Mouse (Mus musculus): ENCODE data around the gene Mxi1.

Mxi1 gene

DNA sequence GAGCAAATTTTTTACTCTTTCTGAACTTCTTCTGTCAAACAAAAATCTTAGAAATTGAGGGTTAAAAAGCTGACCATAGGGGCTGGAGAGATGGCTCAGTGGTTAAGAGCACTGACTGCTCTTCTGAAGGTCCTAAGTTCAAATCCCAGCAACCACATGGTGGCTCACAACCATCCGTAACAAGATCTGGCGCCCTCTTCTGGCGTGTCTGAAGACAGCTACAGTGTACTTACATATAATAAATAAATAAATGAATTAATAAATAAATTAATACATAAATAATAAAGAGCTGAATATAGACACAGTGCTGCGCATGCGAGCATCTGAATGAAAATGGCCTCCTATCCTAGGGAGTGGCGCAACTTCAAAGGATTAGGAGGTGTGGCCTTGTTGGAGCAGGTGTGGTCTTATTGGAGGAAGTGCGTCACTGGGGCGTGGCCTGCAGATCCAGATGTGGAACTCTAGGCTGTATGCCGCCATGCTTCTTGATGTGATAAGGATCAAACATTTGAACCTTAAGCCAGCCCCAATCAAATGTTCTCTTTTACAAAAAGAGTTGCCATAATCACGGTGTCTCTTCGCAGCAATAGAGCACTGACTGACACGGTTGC lies 12.2 kb downstream of the Mxi1 start:
- no peak for DNase-seq (ENCODE audit: low read depth, low spot score)

DNA sequence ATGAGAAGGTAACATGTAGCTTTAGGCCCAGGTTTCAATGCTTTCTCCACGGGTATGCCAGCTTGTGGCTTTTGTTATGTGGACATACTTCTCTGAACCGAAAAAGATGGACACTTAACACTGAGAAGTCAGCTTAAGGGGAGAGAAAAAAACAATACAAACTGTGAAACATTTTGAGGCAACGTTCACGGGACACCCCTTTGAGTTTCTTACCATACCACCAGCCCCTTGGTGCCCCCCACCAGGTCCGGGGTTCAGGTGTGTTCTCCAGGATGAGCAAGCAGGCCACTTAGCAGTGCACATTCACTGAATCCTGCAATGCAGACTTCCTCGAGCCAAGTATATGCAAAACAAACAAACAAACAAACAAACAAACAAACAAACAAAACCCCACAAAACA lies 14.5 kb downstream of the Mxi1 start:
- no peak for DNase-seq (ENCODE audit: low read depth, low spot score)

DNA sequence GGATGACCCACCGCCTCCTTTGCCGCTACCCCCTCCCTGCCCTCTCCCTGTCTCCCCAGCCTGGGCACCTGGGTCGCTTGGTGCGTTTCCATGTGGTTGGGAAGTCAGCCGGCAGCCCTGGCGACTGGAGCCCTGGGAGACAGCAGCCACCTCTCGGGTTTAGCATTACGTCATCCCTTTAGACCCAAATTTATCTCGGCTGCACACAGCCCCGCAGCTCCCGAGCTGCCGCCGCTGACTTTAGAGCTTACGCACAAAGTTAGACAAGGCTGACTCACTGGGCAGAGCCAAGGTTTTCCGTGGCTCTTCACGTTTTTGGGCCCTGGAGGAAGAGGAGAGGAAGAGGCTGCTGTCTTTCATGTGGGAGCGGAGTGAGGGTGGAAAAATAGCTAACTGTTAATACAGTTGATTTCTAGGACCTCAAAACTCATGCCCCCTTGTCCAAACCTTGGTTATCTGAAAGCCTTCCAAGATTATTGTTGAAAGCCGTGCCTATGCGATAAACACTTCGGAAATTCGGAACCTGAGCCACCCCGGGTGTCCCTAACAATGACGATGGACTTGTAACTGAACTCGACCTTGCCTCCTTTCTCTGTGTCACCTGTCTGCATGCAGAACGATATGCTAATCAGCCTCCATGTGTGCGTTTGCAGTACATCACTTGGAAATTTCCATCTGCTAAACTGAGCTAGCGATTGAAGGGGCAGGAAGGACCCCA lies 15.4 kb downstream of the Mxi1 start:
- no peak for DNase-seq (ENCODE audit: low read depth, low spot score)

DNA sequence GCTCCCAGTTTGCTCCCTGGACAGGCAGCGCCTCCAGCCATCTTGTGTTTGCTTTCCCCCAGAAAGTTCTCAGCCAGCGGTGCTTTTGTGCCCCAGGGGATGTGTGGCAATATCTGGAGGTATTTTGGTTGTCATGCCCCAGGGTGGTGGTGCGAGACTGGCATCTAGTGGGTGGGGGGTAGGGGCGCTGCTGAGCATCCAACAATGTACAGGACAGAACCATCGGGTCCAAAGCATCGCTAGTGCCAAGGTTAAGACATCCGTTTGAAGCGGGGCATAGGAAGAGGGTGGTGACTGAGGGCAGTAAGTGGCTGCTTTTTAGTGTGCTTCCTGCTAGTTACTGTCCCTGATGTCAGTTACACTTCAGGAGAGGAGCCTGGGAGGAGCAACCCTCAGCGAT lies 17.8 kb downstream of the Mxi1 start:
- DNase-seq (ENCODE audit: low read depth, low spot score), result no peak

DNA sequence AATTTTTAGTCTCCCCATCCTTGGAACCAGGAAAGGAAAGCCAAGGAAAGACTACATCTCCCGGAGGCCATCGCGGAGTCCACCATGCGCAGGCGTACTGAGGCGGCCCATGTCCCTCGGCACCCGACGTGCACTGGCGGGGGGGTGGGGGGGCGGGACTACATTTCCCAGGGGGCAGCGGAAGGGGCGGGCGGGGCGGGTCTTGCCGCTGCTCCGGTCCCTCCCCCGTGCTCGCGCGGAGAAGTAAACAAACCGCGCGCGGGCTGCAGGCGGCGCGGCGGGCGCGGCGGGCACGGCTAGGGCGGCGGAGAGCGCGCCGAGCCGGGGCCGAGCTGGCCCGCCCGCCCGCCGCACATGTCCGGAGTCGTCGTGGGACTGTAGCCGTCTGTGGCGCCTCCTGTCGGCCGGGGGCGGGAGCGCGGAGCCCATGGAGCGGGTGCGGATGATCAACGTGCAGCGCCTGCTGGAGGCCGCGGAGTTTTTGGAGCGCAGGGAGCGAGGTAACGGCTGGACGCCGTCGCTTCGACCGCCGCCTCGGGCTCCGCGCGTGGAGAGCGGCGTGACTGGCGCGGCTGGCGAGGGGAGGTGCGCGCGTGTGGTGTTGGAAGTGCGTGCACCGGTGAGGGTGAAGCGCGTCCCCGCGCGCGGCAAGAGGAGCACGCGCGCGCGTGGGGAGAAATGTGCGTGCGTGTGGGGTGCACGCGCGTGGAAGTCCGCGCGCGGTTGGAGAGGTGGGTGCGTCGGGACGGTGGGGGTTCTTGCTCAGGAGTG lies 19.1 kb downstream of the Mxi1 start:
- DNase-seq (ENCODE audit: low read depth, low spot score), result peak; percentile 93

DNA sequence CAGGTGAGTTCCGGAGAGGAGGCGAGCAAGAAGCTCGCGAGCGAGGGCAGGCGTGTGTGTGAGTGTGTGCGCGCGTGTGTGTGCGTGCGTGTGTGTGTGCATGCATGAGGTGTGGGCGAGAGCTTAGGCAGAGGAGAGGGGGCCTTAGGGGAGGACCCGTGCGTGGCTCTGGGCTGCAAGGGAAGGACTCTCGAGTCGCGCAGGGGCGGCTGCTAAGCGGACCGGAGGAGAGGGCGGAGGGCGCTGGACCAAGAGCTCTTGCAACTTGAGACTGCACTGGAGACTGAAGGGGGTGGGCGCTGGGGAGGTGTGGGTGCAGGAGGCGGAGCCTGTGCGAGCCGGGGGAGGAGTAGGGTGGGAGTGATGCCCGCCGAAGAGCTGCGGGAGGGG lies 19.7 kb downstream of the Mxi1 start:
- DNase-seq (ENCODE audit: low read depth, low spot score), result peak; percentile 73

DNA sequence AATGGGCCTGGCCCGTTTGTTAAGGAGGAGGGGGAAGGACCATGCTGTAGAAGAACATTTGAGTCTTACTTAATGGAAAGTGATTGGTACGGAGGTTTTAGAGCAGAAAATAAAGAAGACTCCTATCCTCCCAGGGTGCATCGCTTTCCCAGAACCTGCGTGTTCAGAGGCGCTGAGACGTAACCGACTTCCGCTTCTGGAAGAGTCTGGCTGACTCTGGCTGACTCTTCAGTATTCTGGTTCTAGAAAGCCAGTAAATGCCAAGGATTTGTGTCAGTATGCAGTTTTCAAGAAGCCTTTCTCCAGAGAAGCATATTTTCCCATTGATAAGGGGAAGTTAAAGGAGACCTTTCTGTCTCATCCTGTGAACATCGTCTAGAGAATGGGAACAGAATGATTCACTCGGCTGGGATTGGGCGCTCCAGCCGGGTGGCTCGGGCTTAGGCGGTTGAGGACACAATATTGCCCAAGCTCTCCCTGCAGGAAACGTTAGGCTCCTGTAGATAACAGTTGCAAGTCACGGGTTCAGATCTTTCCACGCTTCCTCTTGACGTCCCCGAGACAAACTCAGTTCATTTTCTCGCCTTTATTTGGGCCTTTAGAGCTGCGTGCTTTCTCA lies 21.7 kb downstream of the Mxi1 start:
- no peak for DNase-seq (ENCODE audit: low read depth, low spot score)

DNA sequence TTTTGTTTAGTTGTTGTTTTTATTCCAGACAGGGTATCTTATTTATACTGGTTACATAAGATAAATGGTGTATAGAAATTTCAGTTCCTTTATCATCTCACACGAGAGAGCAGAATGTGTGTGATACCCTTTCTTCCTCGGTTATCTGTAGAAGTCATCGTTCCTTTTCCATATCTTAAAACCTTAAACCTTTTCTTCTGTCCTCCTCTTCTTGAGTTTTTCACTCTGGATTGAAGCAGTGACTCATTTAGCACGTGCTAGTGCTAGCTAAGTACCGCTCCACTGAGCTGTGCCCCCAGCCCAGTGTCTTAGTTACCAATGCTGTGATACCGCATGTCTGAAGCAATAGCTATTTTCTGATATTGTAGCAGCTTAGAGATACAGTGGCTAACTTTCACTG lies 23.4 kb downstream of the Mxi1 start:
- DNase-seq (ENCODE audit: low read depth, low spot score), result no peak

DNA sequence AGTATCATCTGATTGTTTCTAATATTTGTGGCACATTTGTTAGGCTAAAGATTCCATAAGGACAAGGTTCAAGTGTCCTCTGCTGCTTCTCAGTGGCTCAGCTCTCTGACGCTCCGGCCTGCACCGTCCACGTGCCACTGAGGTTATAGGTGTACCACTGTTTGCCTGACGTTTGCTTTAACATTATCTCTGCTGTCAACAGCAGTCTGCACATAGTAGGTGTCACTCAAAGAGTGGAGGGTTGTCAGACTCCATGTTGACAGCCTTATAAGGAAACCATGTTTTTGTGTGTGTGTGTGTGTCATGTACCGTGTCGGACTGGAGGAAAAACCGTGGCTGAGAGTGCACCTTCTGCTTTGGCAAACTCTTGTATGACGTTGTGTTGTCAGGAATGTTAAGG lies 24.9 kb downstream of the Mxi1 start:
- DNase-seq (ENCODE audit: low read depth, low spot score), result no peak

DNA sequence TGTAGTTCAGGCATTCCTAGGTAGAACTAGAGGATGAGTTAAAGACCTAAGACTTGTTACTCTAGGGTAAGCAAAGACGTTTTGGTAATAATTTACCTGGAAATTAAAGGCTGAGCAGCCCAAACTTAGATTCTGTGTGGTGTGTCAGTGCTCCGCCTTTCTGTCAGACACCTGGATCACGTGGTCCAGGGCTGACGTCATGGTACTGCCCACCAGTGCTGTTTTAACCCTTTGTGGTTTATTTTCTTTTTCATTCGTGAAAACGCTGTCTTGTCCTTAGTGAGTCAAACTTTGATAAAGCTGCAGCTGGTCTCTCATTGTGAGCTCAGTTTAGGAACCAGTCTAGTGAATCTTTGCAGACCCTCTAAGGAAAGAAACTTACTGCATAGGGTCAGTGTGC lies 30.1 kb downstream of the Mxi1 start:
- DNase-seq (ENCODE audit: low read depth, low spot score), result no peak

DNA sequence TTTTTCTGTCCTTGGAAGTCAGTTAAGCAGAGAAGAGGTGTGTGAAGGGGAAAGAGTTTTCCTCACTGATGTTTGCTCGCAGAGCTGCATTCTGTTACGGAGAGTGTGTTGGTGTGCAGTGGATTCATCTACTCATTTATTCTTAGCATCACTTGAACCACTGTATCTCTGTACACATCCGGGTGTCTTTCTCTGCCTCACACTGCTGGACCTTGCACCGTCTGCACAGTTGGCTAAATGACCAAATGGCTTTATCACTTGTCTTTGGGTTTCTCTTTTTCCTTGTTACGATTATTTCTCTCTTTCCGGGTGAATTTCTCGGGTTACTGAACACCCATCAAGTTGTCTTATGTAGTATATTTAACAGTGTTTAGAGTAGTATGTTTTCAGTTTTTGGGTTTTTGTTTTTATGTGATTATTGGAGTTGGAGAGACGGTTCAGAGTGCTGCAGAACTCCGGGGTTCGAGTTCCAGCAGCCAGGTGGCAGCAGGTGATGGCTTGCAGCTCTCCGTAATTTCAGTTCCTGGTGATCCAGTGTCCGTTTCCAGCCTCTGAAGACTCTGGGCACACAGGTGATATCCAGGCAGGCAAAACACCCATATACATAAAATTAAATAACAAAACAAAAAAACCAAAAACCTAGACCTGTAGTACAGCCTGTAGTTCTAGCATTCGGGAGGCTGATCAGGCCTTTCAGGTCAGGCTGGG lies 33.0 kb downstream of the Mxi1 start:
- no peak for DNase-seq (ENCODE audit: low read depth, low spot score)

DNA sequence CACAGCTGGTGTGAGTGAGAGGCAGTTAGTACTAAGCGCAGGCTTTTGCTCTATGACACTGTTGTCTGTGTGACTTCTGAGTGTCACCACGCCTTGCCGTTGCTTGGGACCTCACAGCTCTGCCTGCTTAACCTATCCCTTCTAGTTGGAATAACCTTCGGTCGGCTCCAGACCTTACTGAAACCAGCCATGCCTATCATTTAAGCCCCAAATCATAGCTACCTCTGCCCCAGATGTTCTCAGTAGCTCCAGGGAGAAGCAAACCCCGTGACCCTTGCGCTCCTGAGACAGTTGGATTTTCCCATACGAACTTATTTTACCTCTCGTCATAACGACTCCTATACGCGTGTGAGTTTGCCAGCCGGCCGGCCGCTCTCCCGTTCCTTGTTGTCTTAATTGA lies 33.7 kb downstream of the Mxi1 start:
- no peak for DNase-seq (ENCODE audit: low read depth, low spot score)

DNA sequence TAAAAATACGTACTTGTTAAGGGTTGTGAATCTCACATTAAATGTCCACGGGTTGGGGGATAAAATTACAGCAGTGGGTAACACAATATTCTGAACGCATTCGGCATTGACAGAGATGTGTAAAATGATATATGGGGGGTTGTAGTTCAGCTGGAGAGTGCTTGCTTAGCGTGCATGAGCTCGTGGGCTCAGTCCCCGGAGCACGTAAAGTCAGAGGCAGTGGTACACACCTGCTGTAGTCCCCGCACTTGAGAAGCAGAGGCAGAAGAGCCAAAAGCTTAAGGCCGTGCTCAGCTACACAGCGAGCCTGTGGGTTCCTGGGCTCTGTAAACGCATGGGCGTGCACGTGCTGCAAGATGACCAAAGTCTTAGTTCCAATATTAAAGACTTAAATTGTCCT lies 35.4 kb downstream of the Mxi1 start:
- DNase-seq (ENCODE audit: low read depth, low spot score), result no peak

DNA sequence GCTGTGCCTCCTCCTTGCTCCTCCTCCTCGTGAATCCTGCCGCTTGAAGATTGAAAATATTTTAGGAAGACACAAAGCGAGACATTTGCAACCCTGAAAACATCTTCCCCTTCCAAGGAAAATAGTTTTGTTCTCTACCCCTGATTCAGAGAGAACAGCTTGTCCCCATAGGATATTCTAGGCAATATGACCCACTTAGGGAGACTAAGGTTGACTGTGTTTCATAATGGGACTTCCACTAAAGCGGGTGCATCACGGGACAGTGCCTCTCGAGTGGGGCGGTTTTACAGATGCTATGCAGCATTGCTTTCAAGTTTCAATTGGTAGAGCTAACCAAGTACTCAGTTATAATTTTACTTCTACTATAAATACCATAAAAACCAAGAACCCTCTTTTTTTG lies 43.5 kb downstream of the Mxi1 start:
- no peak for DNase-seq (ENCODE audit: low read depth, low spot score)

DNA sequence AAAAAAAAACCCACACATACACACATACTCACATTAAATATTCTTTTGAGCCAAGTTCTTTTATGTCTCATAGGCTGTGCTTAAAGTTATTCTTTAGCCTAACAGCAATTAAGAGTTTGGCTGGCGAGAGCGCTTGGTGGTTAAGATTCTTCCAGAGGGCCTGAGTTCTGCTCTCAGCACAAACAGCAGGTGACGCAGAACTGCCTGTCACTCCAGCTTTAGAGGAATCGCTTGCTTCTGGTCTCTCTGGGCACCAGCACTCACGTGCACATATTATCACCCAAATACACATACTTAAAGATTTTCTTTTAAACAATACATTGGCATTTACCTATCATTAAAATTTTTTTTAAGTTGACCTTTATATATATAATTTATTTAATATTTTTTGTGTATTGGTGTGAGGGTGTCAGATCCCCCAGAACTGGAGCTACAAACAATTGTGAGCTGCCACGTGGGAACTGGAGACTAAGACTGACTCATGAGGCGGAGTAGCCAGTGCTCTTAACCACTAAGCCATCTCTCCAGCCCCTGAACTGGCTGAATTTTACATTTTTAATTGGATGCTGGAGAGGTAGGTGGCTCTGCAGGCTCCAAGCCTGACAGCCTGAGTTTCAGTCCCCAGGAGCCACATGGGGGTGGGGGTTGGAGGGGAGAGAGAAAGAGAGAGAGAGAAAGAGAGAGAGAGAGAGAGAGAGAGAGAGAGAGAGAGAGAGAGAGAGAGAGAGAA lies 44.1 kb downstream of the Mxi1 start:
- DNase-seq (ENCODE audit: low read depth, low spot score), result no peak

DNA sequence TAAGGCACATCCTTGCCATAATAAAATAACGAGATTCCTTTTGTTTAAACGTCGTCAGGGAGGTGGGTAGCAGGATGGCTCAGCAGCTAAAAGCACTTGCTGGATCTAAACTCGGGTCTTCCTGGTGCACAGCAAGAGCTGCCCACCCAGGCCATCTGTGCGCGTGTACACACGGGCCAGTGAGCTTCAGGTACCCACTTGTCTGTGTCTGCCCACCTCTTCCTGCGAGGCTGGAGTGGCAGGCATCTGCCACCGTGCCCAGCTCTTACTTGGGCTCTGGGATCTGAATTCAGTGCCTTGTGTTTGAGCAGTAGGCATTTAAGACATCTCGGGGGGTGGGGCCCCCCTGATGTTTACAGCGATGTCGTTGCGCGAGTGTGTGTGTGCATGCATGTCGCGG lies 44.7 kb downstream of the Mxi1 start:
- DNase-seq (ENCODE audit: low read depth, low spot score), result no peak

DNA sequence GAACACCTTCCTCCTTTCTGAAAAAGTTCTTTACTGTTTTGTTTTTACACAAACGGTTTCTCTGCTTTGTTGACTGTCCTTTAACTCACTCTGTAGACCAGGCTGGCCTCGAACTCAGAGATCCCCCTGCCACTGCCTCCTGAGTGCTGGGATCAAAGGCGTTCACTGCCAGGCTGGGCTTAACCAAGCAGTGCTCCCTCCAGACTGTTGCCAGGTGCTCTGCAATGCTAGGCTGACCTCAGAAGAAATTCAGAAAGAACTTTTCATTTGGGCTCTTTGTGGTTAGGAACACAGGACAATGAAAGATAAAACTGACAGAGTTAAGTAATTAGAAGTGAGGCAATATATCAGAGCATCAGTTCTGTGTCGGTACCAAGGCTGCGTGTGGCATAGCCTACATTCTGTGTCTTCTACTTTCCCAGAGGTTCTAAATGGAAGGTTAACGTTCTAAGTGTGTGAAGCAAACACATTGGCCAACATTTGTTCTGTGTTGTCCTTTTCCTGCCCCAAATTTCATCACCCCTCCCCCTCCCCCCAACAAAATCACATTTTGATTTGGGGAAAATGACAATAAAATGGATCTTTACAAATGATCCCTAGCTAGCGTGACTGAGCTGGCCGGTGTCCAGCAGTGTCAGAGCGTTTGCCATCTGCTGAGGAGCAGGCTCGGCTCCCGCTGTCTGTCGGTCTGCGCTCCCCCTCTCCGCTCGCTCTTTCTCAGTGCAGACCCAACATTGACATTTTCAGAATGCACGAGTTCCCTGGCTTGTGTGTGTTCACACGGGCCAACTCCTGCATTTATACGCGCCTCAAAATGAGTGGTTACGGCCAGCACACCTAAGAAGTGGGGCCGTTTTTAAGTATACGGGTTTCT lies 49.1 kb downstream of the Mxi1 start:
- no peak for DNase-seq (ENCODE audit: low read depth, low spot score)

DNA sequence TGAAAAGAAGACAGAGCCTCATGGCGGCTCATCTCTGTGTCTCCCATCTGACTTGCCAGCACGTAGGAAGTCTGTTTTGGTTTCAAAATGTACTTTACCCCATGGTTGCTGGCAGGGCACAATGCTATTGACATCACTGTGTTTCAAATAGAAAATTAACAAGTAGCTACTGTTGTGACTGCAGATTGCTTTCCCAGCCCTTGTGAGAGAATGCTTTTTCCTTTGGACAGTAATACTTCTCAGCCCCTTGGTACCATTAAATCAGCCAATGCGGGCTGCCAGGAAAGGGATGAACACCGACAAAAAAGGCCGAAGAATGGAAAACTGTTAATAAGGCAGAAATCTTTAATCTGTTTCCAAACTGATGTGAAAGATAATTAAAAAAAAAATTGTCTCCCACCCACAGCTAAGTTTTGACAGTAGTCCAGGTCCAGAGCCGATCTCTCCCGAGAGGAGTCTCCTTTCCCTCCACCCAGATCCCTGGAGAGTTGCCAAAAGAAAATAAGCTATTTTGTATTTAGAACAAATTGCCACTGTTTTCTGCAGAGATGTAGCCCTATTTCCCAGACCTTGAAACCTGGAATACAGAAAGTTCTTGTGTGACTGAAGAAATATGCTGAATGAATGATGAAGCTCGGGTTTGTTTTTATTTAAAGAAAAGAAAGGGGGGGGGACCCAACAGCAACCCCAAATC lies 50.1 kb downstream of the Mxi1 start:
- no peak for DNase-seq (ENCODE audit: low read depth, low spot score)

DNA sequence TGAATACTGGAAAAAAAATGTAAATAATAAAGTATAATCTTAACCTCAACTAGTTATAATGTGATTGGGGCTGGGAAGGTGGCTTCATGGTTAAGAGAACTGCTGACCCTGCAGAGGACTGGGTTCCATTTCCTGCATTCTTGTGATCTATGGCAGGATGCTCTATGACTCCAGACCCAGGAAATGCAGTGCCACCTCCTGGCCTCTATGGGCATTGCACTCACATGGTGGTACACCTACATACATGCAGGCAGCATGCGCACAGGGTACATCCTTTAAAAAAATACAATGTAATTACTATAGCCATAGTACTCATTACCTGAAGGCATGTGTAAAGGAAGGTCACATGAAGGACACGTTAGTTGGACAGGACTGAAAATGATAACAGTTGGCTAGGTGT lies 52.6 kb downstream of the Mxi1 start:
- DNase-seq (ENCODE audit: low read depth, low spot score), result no peak

DNA sequence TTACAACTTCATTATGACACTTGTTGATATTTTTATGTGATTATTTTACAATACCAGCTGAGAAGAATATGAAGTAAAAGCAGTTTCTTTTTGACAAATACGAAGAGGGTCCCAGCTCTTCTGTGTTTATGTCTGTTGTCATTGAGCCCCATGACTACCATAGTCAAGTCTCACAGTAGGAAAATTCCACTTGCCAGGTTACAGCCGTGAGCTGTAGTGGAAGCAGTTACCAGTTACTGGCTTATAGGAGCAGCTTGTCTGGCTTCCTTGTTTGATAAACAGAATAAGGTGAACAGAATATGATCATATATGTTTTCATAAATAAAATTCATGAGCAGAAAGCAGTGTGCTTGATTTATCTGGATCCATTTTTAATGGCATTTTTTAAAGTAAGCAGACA lies 54.2 kb downstream of the Mxi1 start:
- no peak for DNase-seq (ENCODE audit: low read depth, low spot score)

All from forelimb bud, embryonic 11.5 days (tissue).